Mouse (Mus musculus): ENCODE results near the gene Col18a1. TPM values are rescaled to one million over a fixed set of nuclear protein-coding genes. Genes with fewer than 3 reads are reported as not detected.

Gene Col18a1
- polyA plus RNA-seq, 1 experiment from 2014 or later: 33.6 TPM

- Histone ChIP-seq H3K9ac (no peak overlapping the region), H3K27ac (no peak overlapping the region), H3K4me2 (no peak overlapping the region), H3K36me3 (replicated peaks) (no peaks in the 10 kb centered on the region), H3K4me3 (no peak overlapping the region), H3K4me1 (peaks cover 4% of the 10 kb centered on the region; the same call in 1 of the 2 replicates), H3K27me3 (replicated peaks) (no peaks in the 10 kb centered on the region), H3K9me3 (no peaks in the 10 kb centered on the region)
- WGBS: 76% methylated on average over 19 of the region's 19 CpGs
- no peak for ATAC-seq (replicated peaks)
These were observed 52.7 kb downstream of the Col18a1 start for GRCm38 (mm10) chr10:77113489-77114240.

DNA sequence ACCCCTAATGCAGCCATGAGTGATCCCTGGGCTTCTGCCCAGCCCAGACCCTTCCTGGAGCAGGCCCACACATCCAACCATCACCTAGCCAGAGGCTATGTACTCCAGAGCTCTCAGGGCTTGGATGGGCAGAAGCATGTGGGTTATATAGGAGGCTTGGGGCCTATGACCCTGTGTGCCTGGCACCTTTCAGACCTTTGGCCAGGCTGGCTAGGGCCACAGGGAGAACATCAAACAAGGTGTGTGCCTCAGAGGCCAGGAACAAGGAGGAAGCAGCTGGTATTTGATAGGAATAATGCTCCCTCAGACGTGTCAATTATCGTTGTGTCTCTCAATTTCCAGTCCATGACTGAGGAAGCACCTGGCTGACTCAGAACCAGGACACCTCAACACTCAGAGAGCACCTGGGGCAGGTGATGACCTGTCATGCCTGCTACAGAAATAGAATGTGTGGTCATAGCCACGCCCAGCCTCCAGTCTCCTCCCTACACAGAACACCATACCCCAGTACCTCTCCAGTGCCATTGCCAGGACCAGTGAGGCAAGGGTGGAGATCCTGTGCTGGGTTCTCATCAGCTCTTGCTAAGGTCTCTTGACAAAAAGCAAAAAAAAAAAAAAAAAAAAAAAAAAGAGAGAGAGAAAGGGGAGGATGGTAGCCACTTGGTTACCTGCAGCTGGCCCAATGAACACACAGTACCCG, 54.6 kb downstream of the Col18a1 start:
- Histone ChIP-seq H3K9ac (no peak overlapping the region), H3K9me3 (no peaks in the 10 kb centered on the region), H3K27ac (no peak overlapping the region), H3K4me2 (no peak overlapping the region), H3K27me3 (replicated peaks) (no peaks in the 10 kb centered on the region), H3K4me3 (no peak overlapping the region), H3K4me1 (peaks cover 2% of the 10 kb centered on the region; the same call in 1 of the 2 replicates), H3K36me3 (replicated peaks) (no peaks in the 10 kb centered on the region)
- ATAC-seq (replicated peaks): no peak
- 92% methylated on average over 4 of the region's 4 CpGs for WGBS

DNA sequence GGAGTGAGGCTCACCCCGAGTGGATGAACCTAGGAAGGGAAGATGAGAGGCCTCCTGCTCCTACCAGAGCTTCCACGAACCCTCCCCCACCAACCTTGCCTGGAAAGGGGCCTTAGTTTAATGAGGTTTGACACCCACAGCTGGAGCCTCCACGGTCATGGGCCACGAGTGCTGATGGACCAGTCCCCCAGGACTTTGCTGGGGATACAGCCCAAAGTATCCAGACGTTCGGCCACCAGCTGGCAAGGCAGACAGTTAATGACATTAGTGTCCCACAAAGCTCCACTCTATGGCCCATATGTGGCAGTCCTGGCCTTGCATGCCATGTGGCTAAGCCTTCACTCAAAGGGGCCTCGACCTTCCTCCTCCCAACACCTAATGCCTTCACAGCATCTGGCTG, 55.5 kb downstream of the Col18a1 start:
- no peak for ATAC-seq (replicated peaks)
- H3K27me3 ChIP-seq (replicated peaks): no peaks in the 10 kb centered on the region
- H3K27ac ChIP-seq: no peak overlapping the region
- no peaks in the 10 kb centered on the region for H3K9me3 ChIP-seq
- WGBS: 69% methylated on average over 7 of the region's 7 CpGs
- H3K4me3 ChIP-seq: no peak overlapping the region
- H3K9ac ChIP-seq: no peak overlapping the region
- H3K4me2 ChIP-seq: no peak overlapping the region
- no peaks in the 10 kb centered on the region for H3K4me1 ChIP-seq
- no peaks in the 10 kb centered on the region for H3K36me3 ChIP-seq (replicated peaks)

DNA sequence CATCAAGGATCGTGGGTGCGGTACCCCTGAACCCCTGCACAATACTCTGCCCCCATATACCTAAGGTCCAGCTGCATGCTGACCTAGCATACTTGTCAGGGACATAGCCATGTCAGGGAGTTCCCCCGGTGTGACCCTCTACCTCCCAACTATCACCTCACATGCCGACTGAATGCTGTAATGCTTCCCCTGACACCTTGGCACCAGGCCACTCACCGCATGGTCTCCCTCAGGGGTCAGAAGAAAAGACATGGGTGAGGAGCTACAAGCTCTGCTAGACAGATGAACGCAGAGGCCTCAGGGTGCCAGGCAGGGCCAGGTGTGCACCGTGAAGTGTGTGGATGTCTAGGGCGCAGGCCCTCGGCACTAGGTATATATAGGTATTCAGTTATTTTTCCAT, 56.3 kb downstream of the Col18a1 start:
- Histone ChIP-seq H3K27me3 (replicated peaks) (no peaks in the 10 kb centered on the region), H3K9ac (no peak overlapping the region), H3K4me3 (no peak overlapping the region), H3K4me2 (no peak overlapping the region), H3K36me3 (replicated peaks) (no peaks in the 10 kb centered on the region), H3K4me1 (no peaks in the 10 kb centered on the region), H3K9me3 (no peaks in the 10 kb centered on the region), H3K27ac (no peak overlapping the region)
- 96% methylated on average over 9 of the region's 9 CpGs for WGBS
- no peak for ATAC-seq (replicated peaks)

GRCm38 (mm10) chr10:77108106-77108505, 58.2 kb downstream of the Col18a1 start:
- Histone ChIP-seq H3K4me2 (no peak overlapping the region), H3K4me3 (no peak overlapping the region), H3K9ac (no peak overlapping the region), H3K36me3 (replicated peaks) (no peaks in the 10 kb centered on the region), H3K4me1 (no peaks in the 10 kb centered on the region), H3K27me3 (replicated peaks) (no peaks in the 10 kb centered on the region), H3K9me3 (no peaks in the 10 kb centered on the region), H3K27ac (no peak overlapping the region)
- no peak for ATAC-seq (replicated peaks)
- WGBS: 89% methylated on average over 4 of the region's 4 CpGs

DNA sequence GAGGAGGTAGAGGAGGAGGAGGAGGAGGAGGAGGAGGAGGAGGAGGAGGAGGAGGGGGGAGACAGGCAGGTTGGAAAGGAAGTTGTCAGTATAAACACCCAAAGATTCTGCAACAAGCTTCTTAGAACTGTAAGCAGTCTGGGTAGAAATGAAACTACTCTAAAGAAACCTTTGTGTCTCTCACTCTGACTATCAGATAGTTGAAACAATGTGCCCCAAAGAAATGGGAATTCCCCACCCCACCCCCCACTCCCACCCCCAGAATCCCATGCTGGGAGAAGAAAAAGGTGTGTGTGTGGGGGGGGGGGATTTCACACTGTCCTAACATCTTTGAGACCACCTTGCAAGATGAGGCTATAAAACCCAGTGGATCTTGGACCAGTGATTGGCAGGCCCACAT, 62.0 kb downstream of the Col18a1 start:
- no peak overlapping the region for H3K27ac ChIP-seq
- H3K4me2 ChIP-seq: no peak overlapping the region
- no peaks in the 10 kb centered on the region for H3K27me3 ChIP-seq (replicated peaks)
- no peak overlapping the region for H3K9ac ChIP-seq
- no peaks in the 10 kb centered on the region for H3K9me3 ChIP-seq
- ATAC-seq (replicated peaks): no peak
- H3K4me3 ChIP-seq: no peak overlapping the region
- no peaks in the 10 kb centered on the region for H3K36me3 ChIP-seq (replicated peaks)
- H3K4me1 ChIP-seq: no peaks in the 10 kb centered on the region

DNA sequence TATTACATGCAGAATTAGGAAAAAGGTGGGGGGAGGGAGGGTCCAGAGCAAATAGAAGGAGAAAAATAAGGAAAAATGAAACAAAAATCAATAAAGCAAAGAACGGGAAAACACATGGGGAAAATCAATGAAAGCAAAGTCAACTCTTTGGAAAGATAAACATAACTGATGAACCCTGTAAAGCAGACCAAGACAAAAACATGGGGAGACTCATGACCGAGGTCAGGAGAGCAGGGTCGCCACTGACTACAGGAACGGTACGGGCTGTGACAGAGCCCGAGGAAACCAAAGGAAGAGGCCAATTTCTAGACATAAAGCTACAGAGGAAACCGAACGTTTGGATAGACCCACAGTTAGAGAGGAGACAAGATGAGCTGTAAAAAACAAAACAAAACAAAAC, 62.7 kb downstream of the Col18a1 start:
- Histone ChIP-seq H3K4me1 (no peaks in the 10 kb centered on the region), H3K4me2 (no peak overlapping the region), H3K27me3 (replicated peaks) (no peaks in the 10 kb centered on the region), H3K9ac (no peak overlapping the region), H3K27ac (no peak overlapping the region), H3K4me3 (no peak overlapping the region), H3K36me3 (replicated peaks) (no peaks in the 10 kb centered on the region), H3K9me3 (no peaks in the 10 kb centered on the region)
- 79% methylated on average over 8 of the region's 8 CpGs for WGBS
- ATAC-seq (replicated peaks): no peak

DNA sequence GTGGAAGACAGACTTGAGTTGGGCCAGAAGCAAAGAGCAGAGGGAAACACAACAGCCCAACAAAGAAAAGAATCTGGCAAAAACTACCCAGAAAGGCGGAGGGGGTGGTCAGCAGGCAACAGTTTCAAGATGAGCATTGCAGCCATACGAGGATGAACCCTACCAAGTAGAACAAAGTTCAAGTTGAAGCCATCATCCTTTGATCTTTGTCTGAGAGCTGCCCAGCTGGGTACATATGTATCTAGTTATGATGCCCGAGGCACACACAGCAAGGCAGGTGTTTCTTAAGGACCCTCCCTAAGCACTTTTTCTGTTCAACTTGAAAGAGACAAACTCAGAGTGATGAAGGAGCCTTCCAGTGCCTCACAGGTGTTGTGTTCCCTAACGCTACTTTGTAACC, 66.6 kb downstream of the Col18a1 start:
- Histone ChIP-seq H3K9me3 (no peaks in the 10 kb centered on the region), H3K4me1 (0 out of 2 replicates have a peak, but pooled peaks cover 3% of the 10 kb centered on the region), H3K4me2 (no peak overlapping the region), H3K36me3 (replicated peaks) (no peaks in the 10 kb centered on the region), H3K4me3 (no peak overlapping the region), H3K27ac (no peak overlapping the region), H3K27me3 (replicated peaks) (no peaks in the 10 kb centered on the region), H3K9ac (no peak overlapping the region)
- no peak for ATAC-seq (replicated peaks)
- WGBS: 87% methylated on average over 4 of the region's 4 CpGs

GRCm38 (mm10) chr10:77098619-77099018, 67.7 kb downstream of the Col18a1 start:
- ATAC-seq (replicated peaks): no peak
- Histone ChIP-seq H3K9ac (no peak overlapping the region), H3K4me2 (no peak overlapping the region), H3K9me3 (no peaks in the 10 kb centered on the region), H3K36me3 (replicated peaks) (no peaks in the 10 kb centered on the region), H3K27ac (no peak overlapping the region), H3K4me1 (0 out of 2 replicates have a peak, but pooled peaks cover 3% of the 10 kb centered on the region), H3K4me3 (no peak overlapping the region), H3K27me3 (replicated peaks) (no peaks in the 10 kb centered on the region)
- 77% methylated on average over 2 of the region's 2 CpGs for WGBS

GRCm38 (mm10) chr10:77097890-77098200, 68.5 kb downstream of the Col18a1 start:
- no peaks in the 10 kb centered on the region for H3K36me3 ChIP-seq (replicated peaks)
- no peak for ATAC-seq (replicated peaks)
- H3K27ac ChIP-seq: no peak overlapping the region
- no peaks in the 10 kb centered on the region for H3K9me3 ChIP-seq
- WGBS: 87% methylated on average over 4 of the region's 4 CpGs
- H3K27me3 ChIP-seq (replicated peaks): no peaks in the 10 kb centered on the region
- H3K4me2 ChIP-seq: no peak overlapping the region
- H3K4me1 ChIP-seq: 0 out of 2 replicates have a peak, but pooled peaks cover 3% of the 10 kb centered on the region
- no peak overlapping the region for H3K4me3 ChIP-seq
- H3K9ac ChIP-seq: no peak overlapping the region

DNA sequence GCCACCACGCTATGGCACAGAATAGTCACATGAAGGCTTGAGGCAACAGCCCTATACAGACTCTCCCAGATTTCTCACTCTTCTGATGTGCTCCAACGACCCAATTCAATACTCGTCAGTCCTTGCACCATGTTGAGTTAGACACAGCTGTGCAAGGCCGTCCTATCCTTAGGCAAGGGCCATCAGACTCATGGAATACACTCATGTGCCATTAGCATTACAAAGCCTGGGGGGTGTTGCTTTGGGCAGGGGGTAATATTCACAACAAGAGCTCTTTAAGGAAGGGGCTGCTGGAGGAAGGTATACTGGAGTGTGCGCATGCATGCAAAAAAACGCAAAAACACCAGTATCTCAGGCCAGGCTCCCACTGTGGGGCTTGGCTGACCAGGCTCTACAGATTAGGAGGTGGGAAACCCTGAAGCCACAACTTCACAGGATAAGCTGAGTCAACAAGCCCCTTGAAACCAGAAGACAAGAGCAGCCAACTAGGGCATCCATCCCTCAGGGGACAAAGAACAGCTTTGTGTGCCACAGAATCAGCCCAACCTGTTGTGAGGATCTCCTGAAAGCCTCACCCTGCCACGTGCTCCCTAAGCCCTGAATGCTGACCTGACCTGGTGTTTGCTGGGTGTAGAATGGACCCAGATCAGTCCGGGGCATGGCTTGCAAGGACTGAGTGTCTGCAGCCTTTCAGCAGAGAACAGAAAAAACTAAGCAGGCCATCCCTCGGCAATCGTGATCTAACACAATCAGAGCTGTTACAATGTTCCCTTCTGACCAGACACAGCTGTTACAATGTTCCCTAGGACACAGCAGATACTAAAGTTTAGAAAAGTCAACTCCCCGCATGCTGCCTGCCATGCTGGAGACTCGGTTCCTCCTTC, 69.1 kb downstream of the Col18a1 start:
- Histone ChIP-seq H3K4me3 (no peak overlapping the region), H3K4me1 (0 out of 2 replicates have a peak, but pooled peaks cover 3% of the 10 kb centered on the region), H3K27ac (no peak overlapping the region), H3K27me3 (replicated peaks) (no peaks in the 10 kb centered on the region), H3K9ac (no peak overlapping the region), H3K4me2 (no peak overlapping the region), H3K9me3 (no peaks in the 10 kb centered on the region), H3K36me3 (replicated peaks) (no peaks in the 10 kb centered on the region)
- WGBS: 56% methylated on average over 12 of the region's 12 CpGs
- ATAC-seq (replicated peaks): no peak

- H3K4me1 ChIP-seq: 0 out of 2 replicates have a peak, but pooled peaks cover 3% of the 10 kb centered on the region
- no peak for ATAC-seq (replicated peaks)
- H3K9me3 ChIP-seq: no peaks in the 10 kb centered on the region
- no peak overlapping the region for H3K4me3 ChIP-seq
- WGBS: 98% methylated on average over 3 of the region's 3 CpGs
- H3K27me3 ChIP-seq (replicated peaks): no peaks in the 10 kb centered on the region
- H3K36me3 ChIP-seq (replicated peaks): no peaks in the 10 kb centered on the region
- no peak overlapping the region for H3K9ac ChIP-seq
- H3K4me2 ChIP-seq: no peak overlapping the region
- no peak overlapping the region for H3K27ac ChIP-seq
These were observed 70.7 kb downstream of the Col18a1 start for GRCm38 (mm10) chr10:77095666-77096065.

Measured in midbrain, embryonic 15.5 days (tissue).